Mouse (Mus musculus): ENCODE data around the gene Tenm4. TPM values are rescaled to one million over a fixed set of nuclear protein-coding genes. Genes with fewer than 3 reads are reported as not detected.

The Tenm4 gene
- total and polyA plus RNA-seq, 3 experiments = 0.03 to 0.26 (median 0.04) TPM

DNA sequence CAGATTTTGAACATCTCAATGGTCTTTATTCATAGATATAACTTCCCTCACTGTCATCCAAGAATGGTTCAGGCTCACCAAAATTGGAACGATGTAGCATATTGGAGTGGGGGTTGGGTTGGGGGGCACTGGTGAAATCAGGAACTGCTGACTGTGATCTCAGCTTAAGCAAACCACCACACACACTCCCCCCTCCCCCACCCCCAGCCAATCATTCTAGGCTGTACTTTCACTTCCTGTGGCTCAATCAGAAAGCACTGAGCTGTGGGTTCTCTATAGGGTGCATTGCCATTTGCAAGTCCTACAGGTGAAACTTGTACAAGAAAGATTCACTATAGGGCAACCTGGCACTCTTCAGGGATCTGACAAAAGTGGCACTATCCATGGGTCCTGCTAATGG, 559.3 kb downstream of the Tenm4 start:
- Histone ChIP-seq H3K4me2 (ENCODE audit: insufficient read depth, low read depth, poor library complexity, severe bottlenecking) (no peak overlapping the region), H3K4me3 (replicated peaks in 1 of 3; ENCODE audit: low read depth in 2 of 3, low read length in 2 of 3, poor library complexity in 1 of 3) (no peak overlapping the region), H3K9me3 (replicated peaks; ENCODE audit: low read length) (no peaks in the 10 kb centered on the region), H3K27me3 (replicated peaks) (no peaks in the 10 kb centered on the region), H3K9ac (ENCODE audit: insufficient read depth, low read depth) (no peak overlapping the region), H3K4me1 (ENCODE audit: control insufficient read depth in 1 of 2, insufficient read depth in 2 of 2) (peaks cover 7 to 48% of the 10 kb centered on the region in 2 experiments; a peak in 3 of 4 replicates), H3K36me3 (replicated peaks in 1 of 2; ENCODE audit: control insufficient read depth in 1 of 2, insufficient read depth in 1 of 2, low read length in 1 of 2) (peaks cover 0 to 3% of the 10 kb centered on the region in 2 experiments), H3K27ac (ENCODE audit: insufficient read depth, low read depth) (no peak overlapping the region), H3K79me2 (replicated peaks; ENCODE audit: control insufficient read depth, extremely low read depth, insufficient read depth, poor library complexity, severe bottlenecking) (no peaks in the 10 kb centered on the region)
- in situ Hi-C loops (cut with MboI; ENCODE audit: low pct_ligation_motif_present, low pct_unique_long_range_greater_than_20kb, low sequenced_read_pairs) = no loop called here
- peak; percentile 61 for TF ChIP-seq CHD2 (IDR thresholded peaks at IDR 0.05; ENCODE audit: low read length)
- no peak for TF ChIP-seq UBTF (IDR thresholded peaks at IDR 0.05; ENCODE audit: low read depth, low read length)
- peak; percentile 6; the same call in 1 of the 2 replicates for TF ChIP-seq ETS1 (conservative IDR thresholded peaks at IDR 0.05; ENCODE audit: low read depth, low read length)
- TF ChIP-seq IRF4 (IDR thresholded peaks at IDR 0.05; ENCODE audit: low read depth, low read length) = peak; percentile 64; the same call in 1 of the 2 replicates
- peak; percentile 55 for TF ChIP-seq EP300 (IDR thresholded peaks at IDR 0.05; ENCODE audit: low read length)
- dilution Hi-C loops (cut with MboI; ENCODE audit: extremely low pct_ligation_motif_present, extremely low pct_unique_long_range_greater_than_20kb, low sequenced_read_pairs) = no loop called here
- peak; percentile 74 for DNase-seq (ENCODE audit: extremely low read depth)

DNA sequence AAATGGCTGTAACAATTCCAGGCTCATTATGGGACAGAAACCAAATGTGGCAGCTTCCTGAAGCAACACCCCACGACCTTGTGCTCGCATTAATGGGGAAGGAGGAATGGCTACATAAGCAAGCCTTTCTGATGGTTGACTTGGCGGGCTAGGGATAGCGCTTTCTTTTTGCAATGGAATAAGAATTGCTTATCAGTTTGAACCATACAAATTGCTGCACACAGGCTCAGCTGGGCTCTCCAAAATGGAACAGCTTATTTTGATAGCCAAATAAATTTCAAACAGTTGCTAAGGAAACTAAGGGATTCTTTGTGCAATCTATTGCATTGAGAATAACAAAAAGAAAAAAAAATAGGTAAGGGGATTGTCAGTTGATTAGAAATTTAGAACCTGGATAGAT, 560.9 kb downstream of the Tenm4 start:
- dilution Hi-C loops (cut with MboI; ENCODE audit: extremely low pct_ligation_motif_present, extremely low pct_unique_long_range_greater_than_20kb, low sequenced_read_pairs) = no loop called here
- H3K4me3 ChIP-seq (replicated peaks in 1 of 3; ENCODE audit: low read depth in 2 of 3, low read length in 2 of 3, poor library complexity in 1 of 3) = no peak overlapping the region
- no peaks in the 10 kb centered on the region for H3K27me3 ChIP-seq (replicated peaks)
- in situ Hi-C loops (cut with MboI; ENCODE audit: low pct_ligation_motif_present, low pct_unique_long_range_greater_than_20kb, low sequenced_read_pairs) = no loop called here
- no peaks in the 10 kb centered on the region for H3K9me3 ChIP-seq (replicated peaks; ENCODE audit: low read length)
- H3K4me1 ChIP-seq (ENCODE audit: control insufficient read depth in 1 of 2, insufficient read depth in 2 of 2) = peaks cover 7 to 48% of the 10 kb centered on the region in 2 experiments; a peak in 3 of 4 replicates
- no peak for TF ChIP-seq MAX (IDR thresholded peaks at IDR 0.05; ENCODE audit: low read length)
- no peak for TF ChIP-seq JUND (conservative IDR thresholded peaks at IDR 0.05; ENCODE audit: low read depth, low read length)
- TF ChIP-seq POLR2AphosphoS2 (IDR thresholded peaks at IDR 0.05; ENCODE audit: low read depth, low read length) = no peak
- TF ChIP-seq MYC (IDR thresholded peaks at IDR 0.05; ENCODE audit: low read depth, low read length) = no peak
- no peak for TF ChIP-seq PAX5 (IDR thresholded peaks at IDR 0.05; ENCODE audit: low read length)
- TF ChIP-seq HCFC1 (IDR thresholded peaks at IDR 0.05; ENCODE audit: low read depth, low read length) = no peak
- H3K4me2 ChIP-seq (ENCODE audit: insufficient read depth, low read depth, poor library complexity, severe bottlenecking) = no peak overlapping the region
- H3K9ac ChIP-seq (ENCODE audit: insufficient read depth, low read depth) = no peak overlapping the region
- no peaks in the 10 kb centered on the region for H3K79me2 ChIP-seq (replicated peaks; ENCODE audit: control insufficient read depth, extremely low read depth, insufficient read depth, poor library complexity, severe bottlenecking)
- DNase-seq (ENCODE audit: extremely low read depth) = no peak
- no peak overlapping the region for H3K27ac ChIP-seq (ENCODE audit: insufficient read depth, low read depth)
- peaks cover 0 to 3% of the 10 kb centered on the region in 2 experiments for H3K36me3 ChIP-seq (replicated peaks in 1 of 2; ENCODE audit: control insufficient read depth in 1 of 2, insufficient read depth in 1 of 2, low read length in 1 of 2)

DNA sequence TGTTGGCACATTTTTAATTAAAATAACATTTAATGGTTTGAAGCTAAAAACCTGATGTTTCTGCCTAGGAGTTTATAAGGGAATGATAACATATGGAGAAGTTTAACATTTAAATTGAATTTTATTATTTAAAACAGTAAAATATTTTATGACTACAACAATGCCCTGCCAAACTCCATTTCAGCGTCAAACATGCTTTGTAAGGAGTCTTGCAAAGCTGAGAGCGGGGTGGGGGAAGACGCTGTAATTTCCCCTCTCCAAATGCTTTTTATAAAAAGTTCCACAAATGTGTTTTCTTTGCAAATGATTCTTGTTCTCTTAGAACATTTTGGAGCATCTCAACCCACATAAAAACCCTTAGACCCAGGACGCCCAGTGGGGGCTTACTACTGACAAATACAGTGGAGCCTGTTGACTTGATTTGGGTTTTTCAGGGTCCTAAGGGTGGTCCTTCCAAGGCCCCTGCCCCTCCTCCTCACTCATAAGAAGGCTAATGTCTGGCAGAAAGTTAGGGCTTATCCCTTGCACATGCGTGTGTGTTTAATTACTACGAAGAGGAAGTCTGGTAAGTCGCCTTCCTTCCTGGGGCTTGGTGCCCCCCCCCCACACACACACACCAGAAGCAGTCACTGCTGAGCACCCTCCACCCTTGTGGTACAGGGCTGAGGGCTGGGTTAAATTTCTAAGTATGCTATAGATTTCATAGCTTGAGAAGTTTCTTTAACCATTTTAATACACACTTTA, 563.4 kb downstream of the Tenm4 start:
- dilution Hi-C loops (cut with MboI; ENCODE audit: extremely low pct_ligation_motif_present, extremely low pct_unique_long_range_greater_than_20kb, low sequenced_read_pairs) (no loop called here), in situ Hi-C loops (cut with MboI; ENCODE audit: low pct_ligation_motif_present, low pct_unique_long_range_greater_than_20kb, low sequenced_read_pairs) (no loop called here)
- Histone ChIP-seq H3K36me3 (replicated peaks in 1 of 2; ENCODE audit: control insufficient read depth in 1 of 2, insufficient read depth in 1 of 2, low read length in 1 of 2) (peaks cover 0 to under 1% of the 10 kb centered on the region in 2 experiments), H3K4me2 (ENCODE audit: insufficient read depth, low read depth, poor library complexity, severe bottlenecking) (no peak overlapping the region), H3K79me2 (replicated peaks; ENCODE audit: control insufficient read depth, extremely low read depth, insufficient read depth, poor library complexity, severe bottlenecking) (no peaks in the 10 kb centered on the region), H3K4me1 (ENCODE audit: control insufficient read depth in 1 of 2, insufficient read depth in 2 of 2) (peaks cover 7 to 44% of the 10 kb centered on the region in 2 experiments; a peak in 3 of 4 replicates), H3K4me3 (replicated peaks in 1 of 3; ENCODE audit: low read depth in 2 of 3, low read length in 2 of 3, poor library complexity in 1 of 3) (no peak overlapping the region), H3K9ac (ENCODE audit: insufficient read depth, low read depth) (no peak overlapping the region), H3K9me3 (replicated peaks; ENCODE audit: low read length) (no peaks in the 10 kb centered on the region), H3K27me3 (replicated peaks) (no peaks in the 10 kb centered on the region), H3K27ac (ENCODE audit: insufficient read depth, low read depth) (no peak overlapping the region)
- no peak for TF ChIP-seq RCOR1 (conservative IDR thresholded peaks at IDR 0.05; ENCODE audit: low read depth, low read length)
- no peak for TF ChIP-seq BHLHE40 (IDR thresholded peaks at IDR 0.05; ENCODE audit: low read depth, low read length)
- no peak for TF ChIP-seq POLR2A (IDR thresholded peaks at IDR 0.05; ENCODE audit: low read depth, low read length)
- TF ChIP-seq SMC3 (IDR thresholded peaks at IDR 0.05; ENCODE audit: low read depth, low read length) = no peak
- no peak for TF ChIP-seq MXI1 (IDR thresholded peaks at IDR 0.05; ENCODE audit: low read depth, low read length)
- peak; percentile 3 for DNase-seq (ENCODE audit: extremely low read depth)

Measured in CH12.LX (cell line).